Mouse (Mus musculus): Measurements from ENCODE around the gene Lrrc31. TPM values are rescaled to one million over a fixed set of nuclear protein-coding genes. Genes with fewer than 3 reads are reported as not detected.

Lrrc31 gene
- polyA plus RNA-seq, 1 experiment from 2014 or later = 1.0 TPM

DNA sequence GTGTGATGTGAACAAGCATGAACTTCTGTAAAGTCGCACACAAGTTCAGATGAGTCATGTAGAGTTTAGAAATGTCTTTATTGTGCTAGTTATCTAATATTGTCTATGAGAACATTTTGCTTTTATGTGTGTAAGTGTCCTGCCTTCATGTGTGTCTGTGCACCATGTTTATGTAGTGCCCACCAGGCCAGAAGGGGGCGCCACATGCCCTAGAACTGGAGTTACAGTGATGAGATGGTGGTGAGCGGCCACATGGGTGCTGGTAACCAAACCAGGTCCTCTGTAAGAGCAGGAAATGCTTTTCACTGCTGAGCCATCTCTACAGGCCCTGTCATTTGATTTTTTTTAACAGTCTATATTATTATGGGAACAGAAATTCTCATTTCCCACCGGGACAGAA lies 64.0 kb downstream of the Lrrc31 start:
- no peak overlapping the region for H3K27ac ChIP-seq
- no peak overlapping the region for H3K9ac ChIP-seq (ENCODE audit: low read depth, low read length)
- no peaks in the 10 kb centered on the region for H3K9me3 ChIP-seq (replicated peaks; ENCODE audit: low read length)
- TF ChIP-seq CTCF (IDR thresholded peaks at IDR 0.05; ENCODE audit: low read depth) = no peak
- H3K27me3 ChIP-seq (ENCODE audit: insufficient read depth, low read length) = no peaks in the 10 kb centered on the region
- H3K4me3 ChIP-seq (replicated peaks; ENCODE audit: low read depth, low read length) = no peak overlapping the region
- DNase-seq (ENCODE audit: low spot score) (no peak), ATAC-seq (replicated peaks; ENCODE audit: low FRiP score, low read depth) (no peak)
- no peaks in the 10 kb centered on the region for H3K36me3 ChIP-seq (ENCODE audit: insufficient read depth, low read length)
- no peak overlapping the region for H3K4me2 ChIP-seq (ENCODE audit: low read length)
- H3K4me1 ChIP-seq (replicated peaks; ENCODE audit: insufficient read depth, low read length) = no peaks in the 10 kb centered on the region
- WGBS = 82% methylated on average over 4 of the region's 4 CpGs

DNA sequence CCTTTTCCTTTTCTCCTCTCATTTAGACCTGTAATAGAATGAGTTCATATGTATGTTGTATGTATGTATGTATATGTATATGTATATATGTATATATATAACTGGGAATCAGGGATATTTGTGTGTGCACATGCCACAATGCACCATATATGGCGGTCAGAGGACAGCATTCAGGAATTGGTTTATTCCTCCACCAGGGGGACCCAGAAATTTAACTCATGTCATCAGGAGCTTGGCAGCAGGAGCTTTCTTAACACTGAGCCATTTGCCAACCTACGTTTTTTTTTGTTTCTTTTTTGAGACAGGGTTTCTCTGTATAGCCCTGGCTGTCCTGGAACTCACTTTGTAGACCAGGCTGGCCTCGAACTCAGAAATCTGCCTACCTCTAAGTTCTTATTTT lies 66.0 kb downstream of the Lrrc31 start:
- Histone ChIP-seq H3K4me2 (ENCODE audit: low read length) (no peak overlapping the region), H3K9ac (ENCODE audit: low read depth, low read length) (no peak overlapping the region), H3K27me3 (ENCODE audit: insufficient read depth, low read length) (no peaks in the 10 kb centered on the region), H3K9me3 (replicated peaks; ENCODE audit: low read length) (no peaks in the 10 kb centered on the region), H3K36me3 (ENCODE audit: insufficient read depth, low read length) (no peaks in the 10 kb centered on the region), H3K4me3 (replicated peaks; ENCODE audit: low read depth, low read length) (no peak overlapping the region), H3K27ac (no peak overlapping the region), H3K4me1 (replicated peaks; ENCODE audit: insufficient read depth, low read length) (no peaks in the 10 kb centered on the region)
- DNase-seq (ENCODE audit: low spot score) (peak; percentile 21), ATAC-seq (replicated peaks; ENCODE audit: low FRiP score, low read depth) (no peak)
- peak; percentile 47; the same call in 1 of the 2 replicates for TF ChIP-seq CTCF (IDR thresholded peaks at IDR 0.05; ENCODE audit: low read depth)
- 62% methylated on average over 3 of the region's 3 CpGs for WGBS

Other genes starting within 250 kb of the Lrrc31 start
- 54.7 and 58.1 TPM in 2 replicates for gene Mecom, start 151.8 kb downstream of the Lrrc31 start, polyA plus RNA-seq (2015; fragmentation: Nextera tagmentation; extraction: Ambion mirVana)
- not detected in 2 replicates for gene Actrt3, start 99.9 kb downstream of the Lrrc31 start, polyA plus RNA-seq (2015; fragmentation: Nextera tagmentation; extraction: Ambion mirVana)
- gene Mynn, start 97.8 kb downstream of the Lrrc31 start, polyA plus RNA-seq (2015; fragmentation: Nextera tagmentation; extraction: Ambion mirVana) = 28.7 and 30.8 TPM in 2 replicates
- 0.46 and 0.54 TPM in 2 replicates for gene Lrriq4, start 55.3 kb downstream of the Lrrc31 start, polyA plus RNA-seq (2015; fragmentation: Nextera tagmentation; extraction: Ambion mirVana)
- 2.8 and 3.6 TPM in 2 replicates for gene Lrrc34, start 52.0 kb downstream of the Lrrc31 start, polyA plus RNA-seq (2015; fragmentation: Nextera tagmentation; extraction: Ambion mirVana)
- gene Samd7, start 46.5 kb upstream of the Lrrc31 start, polyA plus RNA-seq (2015; fragmentation: Nextera tagmentation; extraction: Ambion mirVana) = not detected in 2 replicates
- 178 and 188 TPM in 2 replicates for gene Sec62, start 93.0 kb upstream of the Lrrc31 start, polyA plus RNA-seq (2015; fragmentation: Nextera tagmentation; extraction: Ambion mirVana)
- 23.8 and 24.2 TPM in 2 replicates for gene Gpr160, start 156.1 kb upstream of the Lrrc31 start, polyA plus RNA-seq (2015; fragmentation: Nextera tagmentation; extraction: Ambion mirVana)